ENCODE assay signal across 8 mouse cellular contexts in the genomic region with DNA sequence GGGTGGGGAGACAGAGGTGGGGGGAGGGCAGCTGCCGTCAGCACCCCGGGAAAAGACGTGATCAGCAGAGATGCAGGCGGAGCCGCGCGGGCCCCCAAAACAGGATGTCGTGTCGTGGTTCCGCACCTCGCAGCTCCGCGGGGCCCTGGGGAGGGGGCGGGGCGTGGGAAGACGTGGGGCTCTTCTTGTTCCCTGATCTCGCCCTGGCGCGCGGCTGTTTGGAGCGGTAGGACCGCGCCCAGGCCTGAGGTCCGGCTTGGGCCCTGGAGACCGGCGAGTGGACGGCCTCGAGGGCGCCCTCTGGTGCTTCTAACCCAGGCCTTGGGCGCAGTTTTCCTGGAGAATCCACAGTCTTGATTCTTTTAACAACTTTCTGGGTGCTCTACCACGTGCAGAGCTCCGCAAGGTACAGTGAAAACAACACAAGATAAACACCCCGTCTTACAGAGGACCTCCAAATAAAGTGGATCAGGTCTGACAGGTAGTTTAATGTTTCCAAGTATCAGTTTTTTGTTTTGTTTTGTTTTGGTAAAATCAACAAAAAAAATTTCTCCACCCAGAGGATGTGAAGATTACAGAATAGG. TPM values are rescaled to one million over a fixed set of nuclear protein-coding genes. Genes with fewer than 3 reads are reported as not detected.
DNase-seq lines count a peak whose midpoint lies in the region; ATAC-seq and TF ChIP-seq lines count a peak whose summit lies in the region.

No protein-coding gene starts in this region.

- no peaks in the 10 kb centered on the region for H3K36me3 ChIP-seq in E14TG2a.4 (ENCODE audit: insufficient read depth, low read length)
- no peaks in the 10 kb centered on the region for H3K36me3 ChIP-seq in heart, embryonic 13.5 days
- H3K36me3 ChIP-seq in kidney, postnatal 0 days (ENCODE audit: insufficient read depth, low read length) = no peaks in the 10 kb centered on the region
- H3K36me3 ChIP-seq in midbrain, postnatal 0 days (ENCODE audit: insufficient read depth, low read length) = no peaks in the 10 kb centered on the region
- H3K36me3 ChIP-seq in stomach, embryonic 14.5 days (ENCODE audit: control insufficient read depth, insufficient read depth, low read length) = no peaks in the 10 kb centered on the region

- H3K27ac ChIP-seq in heart, embryonic 13.5 days (replicated peaks) = peak overlapping the region; percentile 96
- H3K27ac ChIP-seq in kidney, postnatal 0 days = peak overlapping the region; percentile 99
- H3K27ac ChIP-seq in midbrain, postnatal 0 days (ENCODE audit: low read depth, low read length) = peak overlapping the region; percentile 70
- H3K27ac ChIP-seq in stomach, embryonic 14.5 days (ENCODE audit: low read length) = peak overlapping the region; percentile 99

- ATAC-seq in heart, embryonic 13.5 days (ENCODE audit: extremely low read depth, insufficient number of reproducible peaks, low FRiP score, low TSS enrichment) = peak; percentile 79
- peak; percentile 82 for ATAC-seq in kidney, postnatal 0 days (replicated peaks; ENCODE audit: low FRiP score, low read depth)
- peak; percentile 79 for ATAC-seq in midbrain, postnatal 0 days (ENCODE audit: low FRiP score)
- ATAC-seq in stomach, embryonic 14.5 days (ENCODE audit: insufficient number of reproducible peaks, insufficient read depth, low FRiP score, low read depth) = peak; percentile 78

- peak; percentile 29 for TF ChIP-seq CTCF in E14TG2a.4 (conservative IDR thresholded peaks at IDR 0.05; ENCODE audit: low read length)
- TF ChIP-seq CTCF in kidney, postnatal 0 days (IDR thresholded peaks at IDR 0.05; ENCODE audit: low read depth) = peak; percentile 83
- peak; percentile 75 for TF ChIP-seq CTCF in midbrain, postnatal 0 days (IDR thresholded peaks at IDR 0.05)

- peak overlapping the region; percentile 78 for H3K4me2 ChIP-seq in heart, embryonic 13.5 days
- H3K4me2 ChIP-seq in kidney, postnatal 0 days (ENCODE audit: low read length) = peak overlapping the region; percentile 77
- peak overlapping the region; percentile 90 for H3K4me2 ChIP-seq in midbrain, postnatal 0 days (ENCODE audit: low read depth, low read length, poor library complexity, severe bottlenecking)
- H3K4me2 ChIP-seq in stomach, embryonic 14.5 days (replicated peaks; ENCODE audit: low read depth, low read length) = peak overlapping the region; percentile 83

- H3K4me1 ChIP-seq in E14TG2a.4 (replicated peaks; ENCODE audit: low read depth, low read length) = peaks cover 46% of the 10 kb centered on the region
- H3K4me1 ChIP-seq in heart, embryonic 13.5 days = peaks cover 43% of the 10 kb centered on the region
- H3K4me1 ChIP-seq in kidney, postnatal 0 days (replicated peaks; ENCODE audit: insufficient read depth, low read length) = peaks cover 41% of the 10 kb centered on the region
- peaks cover under 1% of the 10 kb centered on the region; the same call in 1 of the 2 replicates for H3K4me1 ChIP-seq in midbrain, postnatal 0 days (ENCODE audit: insufficient read depth, low read length)
- peaks cover 29% of the 10 kb centered on the region for H3K4me1 ChIP-seq in stomach, embryonic 14.5 days (ENCODE audit: control insufficient read depth, insufficient read depth, low read length)

- peaks cover 35% of the 10 kb centered on the region for H3K27me3 ChIP-seq in E14TG2a.4 (ENCODE audit: insufficient read depth, low read length)
- no peaks in the 10 kb centered on the region for H3K27me3 ChIP-seq in heart, embryonic 13.5 days (replicated peaks)
- no peaks in the 10 kb centered on the region for H3K27me3 ChIP-seq in kidney, postnatal 0 days (ENCODE audit: insufficient read depth, low read length)
- no peaks in the 10 kb centered on the region for H3K27me3 ChIP-seq in midbrain, postnatal 0 days (ENCODE audit: insufficient read depth, low read length)
- H3K27me3 ChIP-seq in stomach, embryonic 14.5 days (ENCODE audit: control insufficient read depth, insufficient read depth, low read length) = no peaks in the 10 kb centered on the region

- H3K4me3 ChIP-seq in E14TG2a.4 (replicated peaks; ENCODE audit: low read length) = peak overlapping the region; percentile 92
- H3K4me3 ChIP-seq in heart, embryonic 13.5 days = peak overlapping the region; percentile 91
- peak overlapping the region; percentile 93 for H3K4me3 ChIP-seq in kidney, postnatal 0 days (replicated peaks; ENCODE audit: low read depth, low read length)
- H3K4me3 ChIP-seq in midbrain, postnatal 0 days (ENCODE audit: low read depth, low read length) = peak overlapping the region; percentile 69
- peak overlapping the region; percentile 97 for H3K4me3 ChIP-seq in stomach, embryonic 14.5 days (ENCODE audit: low read depth, low read length)

- WGBS in heart, embryonic 13.5 days = 1% methylated on average over 33 of the region's 33 CpGs
- WGBS in kidney, postnatal 0 days = under 1% methylated on average over 33 of the region's 33 CpGs
- WGBS in midbrain, postnatal 0 days = 2% methylated on average over 29 of the region's 33 CpGs
- WGBS in stomach, embryonic 14.5 days = under 1% methylated on average over 33 of the region's 33 CpGs

- no peaks in the 10 kb centered on the region for H3K9me3 ChIP-seq in E14TG2a.4 (ENCODE audit: low read length)
- H3K9me3 ChIP-seq in heart, embryonic 13.5 days = no peaks in the 10 kb centered on the region
- no peaks in the 10 kb centered on the region for H3K9me3 ChIP-seq in kidney, postnatal 0 days (replicated peaks; ENCODE audit: low read length)
- no peaks in the 10 kb centered on the region for H3K9me3 ChIP-seq in midbrain, postnatal 0 days (ENCODE audit: low read length)
- H3K9me3 ChIP-seq in stomach, embryonic 14.5 days (ENCODE audit: control insufficient read depth, low read depth, low read length) = no peaks in the 10 kb centered on the region

- H3K9ac ChIP-seq in heart, embryonic 13.5 days = peak overlapping the region; percentile 95
- H3K9ac ChIP-seq in kidney, postnatal 0 days (ENCODE audit: low read depth, low read length) = peak overlapping the region; percentile 91
- H3K9ac ChIP-seq in midbrain, postnatal 0 days (replicated peaks; ENCODE audit: low read length, poor library complexity, severe bottlenecking) = peak overlapping the region; percentile 71
- peak overlapping the region; percentile 88 for H3K9ac ChIP-seq in stomach, embryonic 14.5 days (replicated peaks; ENCODE audit: low read depth, low read length)

- DNase-seq in c-Kit-positive CD71-negative TER-119-negative erythroid progenitor cells, embryonic 14.5 days (ENCODE audit: low read depth) = peak; percentile 78
- DNase-seq in fibroblast of lung, adult 2 months (ENCODE audit: low read depth) = peak; percentile 69
- peak; percentile 95 for DNase-seq in kidney, postnatal 0 days (ENCODE audit: low spot score)
- peak; percentile 93 for DNase-seq in liver
- DNase-seq in midbrain, postnatal 0 days (ENCODE audit: low spot score) = peak; percentile 85

RNA-seq across cellular contexts. Expression of a gene that starts 5.1 kb away (rescaled TPM):
- polyA plus RNA-seq in heart, embryonic 13.5 days (2015; fragmentation: Nextera tagmentation; extraction: Ambion mirVana) = 43.8 and 46.5 TPM in 2 replicates
- 50.6 and 52.1 TPM in 2 replicates for polyA plus RNA-seq in kidney, postnatal 0 days (2015; fragmentation: Nextera tagmentation; extraction: Ambion mirVana)
- total RNA-seq in midbrain, postnatal 0 days (2014; rRNA removed) = 11.0 and 11.3 TPM in 2 replicates
- 15.8 and 17.2 TPM in 2 replicates for polyA plus RNA-seq in midbrain, postnatal 0 days (2015; fragmentation: Nextera tagmentation; extraction: Ambion mirVana)
- polyA plus RNA-seq in stomach, embryonic 14.5 days (2014; fragmentation: Nextera tagmentation; extraction: Ambion mirVana) = 61.6 and 65.1 TPM in 2 replicates

RNA-seq across cellular contexts. Expression of a gene that starts 16.9 kb away (rescaled TPM):
- 11.7 and 13.0 TPM in 2 replicates for polyA plus RNA-seq in heart, embryonic 13.5 days (2015; fragmentation: Nextera tagmentation; extraction: Ambion mirVana)
- 9.7 and 10.3 TPM in 2 replicates for polyA plus RNA-seq in kidney, postnatal 0 days (2015; fragmentation: Nextera tagmentation; extraction: Ambion mirVana)
- 26.6 and 30.7 TPM in 2 replicates for total RNA-seq in midbrain, postnatal 0 days (2014; rRNA removed)
- 15.4 and 17.1 TPM in 2 replicates for polyA plus RNA-seq in midbrain, postnatal 0 days (2015; fragmentation: Nextera tagmentation; extraction: Ambion mirVana)
- 24.9 and 25.6 TPM in 2 replicates for polyA plus RNA-seq in stomach, embryonic 14.5 days (2014; fragmentation: Nextera tagmentation; extraction: Ambion mirVana)

RNA-seq across cellular contexts. Expression of a gene that starts 40.7 kb away (rescaled TPM):
- 56.3 and 61.3 TPM in 2 replicates for polyA plus RNA-seq in heart, embryonic 13.5 days (2015; fragmentation: Nextera tagmentation; extraction: Ambion mirVana)
- polyA plus RNA-seq in kidney, postnatal 0 days (2015; fragmentation: Nextera tagmentation; extraction: Ambion mirVana) = 65.8 and 66.8 TPM in 2 replicates
- 56.6 TPM in 2 replicates for total RNA-seq in midbrain, postnatal 0 days (2014; rRNA removed)
- 51.7 and 54.9 TPM in 2 replicates for polyA plus RNA-seq in midbrain, postnatal 0 days (2015; fragmentation: Nextera tagmentation; extraction: Ambion mirVana)
- 99.0 and 103 TPM in 2 replicates for polyA plus RNA-seq in stomach, embryonic 14.5 days (2014; fragmentation: Nextera tagmentation; extraction: Ambion mirVana)

RNA-seq across cellular contexts. Expression of a gene that starts 40.7 kb away (rescaled TPM):
- 21.1 and 22.0 TPM in 2 replicates for polyA plus RNA-seq in heart, embryonic 13.5 days (2015; fragmentation: Nextera tagmentation; extraction: Ambion mirVana)
- 19.1 and 21.1 TPM in 2 replicates for polyA plus RNA-seq in kidney, postnatal 0 days (2015; fragmentation: Nextera tagmentation; extraction: Ambion mirVana)
- total RNA-seq in midbrain, postnatal 0 days (2014; rRNA removed) = 36.3 and 39.5 TPM in 2 replicates
- polyA plus RNA-seq in midbrain, postnatal 0 days (2015; fragmentation: Nextera tagmentation; extraction: Ambion mirVana) = 10.0 and 10.2 TPM in 2 replicates
- 51.6 and 53.5 TPM in 2 replicates for polyA plus RNA-seq in stomach, embryonic 14.5 days (2014; fragmentation: Nextera tagmentation; extraction: Ambion mirVana)

Comparison
In these comparisons a context has a peak if more than half of its experiments do, and no peak if none do; other contexts are left out.
1. Peak in every context shown above with its lines: DNase-seq, ATAC-seq, H3K4me3 ChIP-seq and H3K27ac ChIP-seq.
2. CTCF ChIP-seq: peak in every context shown above with its lines; median percentile 83 in kidney, postnatal 0 days; 75 in midbrain, postnatal 0 days; 29 in E14TG2a.4.